Mouse (Mus musculus): ENCODE measurements around the gene Cwc22.

DNA sequence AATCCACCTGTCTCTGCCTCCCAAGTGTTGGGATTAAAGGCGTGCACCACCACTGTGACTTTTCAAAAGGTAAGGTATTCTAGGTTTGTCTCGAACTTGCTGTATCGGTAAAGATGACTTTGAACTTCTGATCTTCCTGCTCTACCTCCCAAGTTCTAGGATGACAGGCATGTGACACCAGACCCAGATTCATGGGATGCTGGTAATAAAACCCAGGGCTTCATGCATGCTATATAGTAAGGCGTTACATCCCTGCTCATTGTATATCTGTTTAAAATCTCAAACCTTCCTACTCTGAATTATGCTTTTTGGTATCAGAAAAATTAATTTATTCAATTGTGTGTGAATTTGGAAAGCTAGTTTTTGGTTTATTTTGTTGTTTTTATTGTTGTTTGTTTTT lies 59.0 kb downstream of the Cwc22 start:
- TF ChIP-seq CTCF (IDR thresholded peaks at IDR 0.05; ENCODE audit: borderline replicate concordance, control insufficient read depth, extremely low read depth, insufficient read depth, low read length, poor library complexity), result no peak
- TF ChIP-seq POLR2A (IDR thresholded peaks at IDR 0.05; ENCODE audit: control insufficient read depth, extremely low read depth, insufficient read depth, low read length, poor library complexity), result no peak
